Mouse (Mus musculus) right cerebral cortex, postnatal 10 days (tissue): Measurements from ENCODE around the gene Sh2d3c.

ENCODE experiments used
- DNase-seq, 2 experiments: peaks; one replicate each; pipeline ENCODE4 v3.0.0; 2021; ENCODE audit warnings: low spot score in 2 of 2

Sh2d3c gene

GRCm38 (mm10) chr2:32699680-32700079, 21.2 kb upstream of the Sh2d3c start:
- no peak for DNase-seq

- no peak for DNase-seq
These were observed 19.7 kb upstream of the Sh2d3c start for GRCm38 (mm10) chr2:32700966-32701743.

DNA sequence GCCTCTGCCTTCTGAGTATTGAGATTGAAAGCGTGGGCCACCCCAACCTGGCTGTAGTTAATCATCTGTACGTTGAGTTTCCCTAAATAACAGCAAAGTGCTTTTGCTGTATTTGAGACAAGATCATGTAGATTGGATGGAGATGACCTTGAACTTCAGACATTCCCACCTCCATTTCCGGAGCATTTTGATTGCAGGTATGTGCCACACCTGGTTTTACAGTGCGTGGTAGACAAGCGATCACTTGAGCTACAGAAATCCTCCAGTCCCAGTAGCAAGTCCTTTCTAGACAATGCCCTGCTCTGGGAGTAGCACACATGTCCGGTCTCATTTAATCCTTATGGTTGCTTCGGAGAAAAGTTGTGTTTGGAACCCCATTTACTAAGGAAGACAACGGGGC, 17.8 kb upstream of the Sh2d3c start:
- no peak for DNase-seq

- DNase-seq = no peak
These were observed 16.8 kb upstream of the Sh2d3c start, which contains the start of gene Fpgs for GRCm38 (mm10) chr2:32704021-32704421. Fpgs (minus strand) TSS chr2:32704145.

DNA sequence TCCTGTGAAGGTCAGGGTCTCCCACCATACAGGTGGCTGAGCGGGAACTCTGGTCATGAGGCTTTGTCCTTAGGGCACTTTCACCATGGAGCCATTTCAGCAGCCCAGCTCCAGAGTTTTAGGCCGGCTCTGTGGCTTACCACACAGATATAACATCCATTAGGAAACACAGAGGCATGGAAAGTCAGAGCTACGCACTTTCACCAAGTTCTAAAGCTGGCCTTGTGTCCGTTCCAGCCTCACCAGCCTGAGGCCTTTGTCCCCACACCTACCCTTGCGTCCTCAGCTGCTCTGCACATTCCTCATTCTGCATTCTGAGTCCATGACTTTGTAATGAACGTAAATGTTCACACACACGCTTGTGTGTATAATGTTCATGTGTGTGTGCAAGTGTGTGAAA, 15.8 kb upstream of the Sh2d3c start:
- no peak for DNase-seq

DNA sequence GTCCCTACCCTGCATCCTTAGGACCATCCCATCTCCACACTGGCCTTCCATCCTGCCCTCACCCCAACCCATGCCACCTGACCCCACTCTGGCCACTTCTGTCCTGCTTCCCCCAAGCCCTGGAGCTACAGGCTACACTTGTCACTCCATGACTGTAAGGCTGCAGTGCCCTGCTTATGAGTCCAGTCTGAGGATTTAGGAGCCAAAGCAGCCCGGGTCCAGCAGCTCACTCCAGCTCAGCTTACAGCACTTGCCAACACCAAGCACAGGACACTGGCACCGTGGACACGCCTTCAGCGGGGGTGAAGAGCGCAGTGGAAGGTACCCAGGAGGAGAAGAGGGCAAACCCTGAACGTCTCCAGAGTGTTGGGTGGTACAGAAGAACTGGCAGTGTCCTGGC, 13.9 kb upstream of the Sh2d3c start:
- no peak for DNase-seq

DNA sequence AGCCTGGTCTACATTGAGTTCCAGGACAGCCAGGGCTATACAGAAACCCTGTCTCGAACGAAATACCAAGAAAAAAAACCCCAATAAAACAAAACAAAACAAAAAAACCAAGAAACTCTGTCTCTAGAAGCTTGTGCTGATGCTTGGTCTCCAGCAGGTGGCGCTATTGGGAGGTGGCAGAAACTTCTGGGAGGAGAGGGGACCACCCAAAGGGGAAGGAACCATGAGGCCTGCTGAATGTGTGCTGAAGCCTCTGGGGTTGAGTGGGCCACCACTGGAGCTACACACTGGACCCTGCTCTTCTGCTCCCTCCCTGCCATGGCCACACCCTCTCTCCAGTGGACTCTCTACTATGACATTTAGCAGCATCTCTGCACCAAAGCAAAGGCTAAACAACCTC, 12.2 kb upstream of the Sh2d3c start:
- DNase-seq = peak in 1 of 2 experiments; percentile 67

DNA sequence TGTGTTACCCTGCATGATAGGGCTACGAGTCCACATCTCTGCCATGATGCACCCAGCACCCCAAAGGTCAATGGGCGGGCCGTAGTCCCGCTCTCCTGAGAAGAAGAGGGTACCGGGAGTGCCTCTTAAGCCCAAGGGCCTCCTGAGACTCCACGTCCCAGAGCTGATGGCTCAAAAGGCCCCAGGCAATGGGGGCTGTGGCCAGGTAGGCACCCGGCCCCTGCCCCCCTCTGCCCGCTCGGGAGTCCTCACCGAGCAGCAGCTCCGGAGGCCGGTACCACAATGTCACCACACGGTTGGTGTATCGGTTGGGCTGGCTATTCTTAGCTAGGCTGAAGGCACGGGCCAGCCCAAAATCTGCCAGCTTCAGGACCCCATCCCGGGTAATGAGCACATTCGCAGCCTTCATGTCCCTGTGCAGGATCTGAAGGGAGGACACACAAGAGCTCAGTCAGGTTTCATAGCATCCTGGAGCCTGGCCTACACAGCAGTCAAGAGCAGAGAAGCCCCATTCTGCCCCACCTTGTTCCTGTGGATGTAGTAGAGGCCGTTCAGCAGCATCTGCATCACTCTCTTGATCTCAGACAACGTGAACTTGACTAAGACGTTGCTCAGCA, 11.2 kb upstream of the Sh2d3c start:
- no peak for DNase-seq

DNA sequence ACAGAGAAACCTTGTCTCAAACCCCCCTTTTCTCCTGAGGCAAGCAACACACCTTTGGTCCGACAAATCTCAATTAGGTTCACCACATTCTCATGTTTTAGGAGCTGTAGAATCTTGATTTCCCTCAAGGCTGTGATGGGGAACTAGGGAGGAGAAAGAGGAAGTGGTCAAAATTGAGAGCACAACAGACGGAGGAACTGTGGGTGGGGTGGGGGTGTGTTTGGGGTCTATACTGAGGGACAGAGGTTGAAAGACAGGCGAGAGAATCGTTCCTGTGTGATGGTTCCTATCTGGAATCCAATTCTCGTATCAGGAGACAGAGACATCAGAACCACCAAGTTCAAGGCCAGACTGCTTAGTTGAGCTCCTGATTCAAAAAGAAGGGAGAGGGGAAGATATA, 10.4 kb upstream of the Sh2d3c start:
- DNase-seq = no peak

DNA sequence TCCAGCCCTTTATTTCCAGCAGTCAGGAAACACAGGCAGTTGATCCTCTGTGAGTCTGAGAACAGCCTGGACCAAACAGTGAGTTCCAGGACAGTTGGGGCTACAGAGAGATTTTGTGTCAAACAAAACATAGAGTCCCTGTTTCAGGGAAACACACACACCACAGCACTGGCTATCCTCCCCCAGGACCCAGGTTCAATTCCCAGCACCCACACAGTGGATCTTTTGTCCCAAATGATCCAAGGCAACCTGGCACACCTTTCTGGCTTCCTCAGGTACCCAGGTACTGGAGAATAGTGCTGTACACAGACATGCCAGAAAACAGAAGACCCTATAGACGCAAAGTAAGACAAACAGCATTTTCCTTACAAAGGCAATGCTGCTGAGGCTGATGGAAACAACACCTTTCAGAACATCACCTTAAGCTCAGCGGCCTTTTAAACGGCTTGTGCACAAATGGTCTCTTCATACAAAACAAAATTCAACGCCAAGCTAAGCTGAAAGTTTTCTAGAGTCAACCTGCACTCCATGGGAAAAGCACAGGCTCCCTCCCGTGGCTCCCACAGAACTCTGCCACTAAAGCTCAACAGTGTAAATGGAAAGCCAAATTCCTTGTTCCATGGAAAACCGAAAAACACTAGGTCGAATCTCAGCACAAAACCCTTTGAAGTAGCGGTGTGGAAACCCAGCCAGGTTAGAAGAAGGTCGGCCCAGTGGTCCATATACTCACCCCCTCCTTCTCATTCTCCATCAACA, 9.4 kb upstream of the Sh2d3c start:
- DNase-seq = no peak

DNA sequence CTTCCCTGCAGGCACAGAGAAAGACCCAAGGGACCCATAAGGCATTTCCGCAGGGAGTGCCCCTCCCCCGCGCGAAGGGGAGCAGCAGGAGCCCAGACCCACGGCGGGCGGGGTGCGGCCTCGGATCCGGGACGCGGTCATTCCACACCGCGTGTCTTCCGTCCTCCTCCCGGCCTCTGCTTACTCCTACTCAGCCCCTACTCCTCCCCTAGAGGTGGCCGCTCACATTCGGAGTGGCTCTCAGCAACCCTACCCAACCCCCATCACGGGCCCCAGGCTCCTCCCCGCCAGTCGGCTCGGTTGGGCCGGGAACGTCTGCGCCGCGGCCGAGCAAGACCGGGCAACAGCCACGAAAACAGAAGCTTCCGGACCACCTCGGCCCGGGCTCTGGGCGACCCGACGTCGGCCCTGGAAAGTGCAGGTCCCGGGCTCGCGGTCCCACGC, 8.7 kb upstream of the Sh2d3c start:
- peak; percentile 68 to 76 for DNase-seq

DNA sequence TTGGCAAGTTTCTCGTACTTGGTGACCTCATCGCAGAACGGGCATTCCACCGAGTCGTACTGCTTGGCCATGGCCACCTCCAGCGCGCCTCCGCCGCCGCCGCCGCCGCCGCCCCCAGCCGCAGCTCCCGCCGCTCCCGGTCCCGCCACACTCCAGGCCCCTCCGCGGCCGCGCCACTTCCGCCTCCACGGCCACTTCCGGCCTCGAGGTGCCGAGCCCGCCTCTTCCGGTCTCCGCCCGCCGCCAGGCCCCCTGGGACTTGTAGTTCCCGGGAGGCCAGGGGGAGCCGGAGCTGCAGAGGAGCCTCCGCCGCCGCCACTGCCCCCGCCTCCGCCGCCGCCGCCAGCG, 8.3 kb upstream of the Sh2d3c start:
- DNase-seq = peak; percentile 94 to 95

GRCm38 (mm10) chr2:32712934-32713817, 7.7 kb upstream of the Sh2d3c start, which contains the start of gene Cdk9:
Cdk9 (minus strand) TSS chr2:32713076.
- DNase-seq = peak; percentile 93

GRCm38 (mm10) chr2:32714117-32714986, 6.5 kb upstream of the Sh2d3c start:
- peak in 1 of 2 experiments; percentile 55 for DNase-seq

GRCm38 (mm10) chr2:32714987-32715425, 5.8 kb upstream of the Sh2d3c start:
- no peak for DNase-seq

GRCm38 (mm10) chr2:32718761-32719160, 2.1 kb upstream of the Sh2d3c start:
- DNase-seq = peak; percentile 79 to 82

DNA sequence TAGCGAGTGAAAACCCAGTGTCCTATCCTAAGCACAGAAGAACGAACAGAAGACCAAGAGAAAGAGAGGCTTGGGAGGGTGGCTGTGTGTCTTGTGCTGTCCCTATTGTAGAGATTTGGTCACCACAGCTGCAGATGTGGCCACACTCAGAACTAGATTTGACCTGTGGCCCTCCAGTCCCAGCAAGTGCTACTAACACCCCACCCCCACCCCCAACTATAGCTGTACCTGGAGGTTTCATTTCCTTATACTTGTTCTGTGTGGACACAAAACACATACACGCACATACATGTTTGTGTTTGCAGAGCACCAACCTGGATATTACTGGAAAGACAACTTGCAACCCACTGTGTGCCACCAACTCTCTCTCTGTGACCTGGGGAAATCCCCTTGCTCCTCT, 802 bp upstream of the Sh2d3c start:
- DNase-seq = no peak

- DNase-seq = no peak
These were observed 1.2 kb downstream of the Sh2d3c start for GRCm38 (mm10) chr2:32722046-32722445.

DNA sequence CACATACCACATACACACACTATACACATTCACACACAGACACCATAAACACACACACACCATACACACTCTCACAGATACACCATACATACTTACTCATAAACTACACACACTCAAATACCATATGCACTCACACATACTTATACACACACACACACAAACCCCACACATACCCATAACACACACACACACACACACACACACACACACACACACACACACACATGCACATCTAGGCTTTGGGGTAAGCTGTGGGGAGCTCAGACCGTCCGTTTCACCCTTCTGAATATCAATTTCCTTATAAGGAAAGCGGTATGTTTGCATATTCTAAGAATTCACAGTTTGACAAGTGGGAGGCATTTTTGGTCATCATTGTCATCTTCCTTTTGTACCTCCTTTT, 1.7 kb downstream of the Sh2d3c start:
- DNase-seq = no peak

DNA sequence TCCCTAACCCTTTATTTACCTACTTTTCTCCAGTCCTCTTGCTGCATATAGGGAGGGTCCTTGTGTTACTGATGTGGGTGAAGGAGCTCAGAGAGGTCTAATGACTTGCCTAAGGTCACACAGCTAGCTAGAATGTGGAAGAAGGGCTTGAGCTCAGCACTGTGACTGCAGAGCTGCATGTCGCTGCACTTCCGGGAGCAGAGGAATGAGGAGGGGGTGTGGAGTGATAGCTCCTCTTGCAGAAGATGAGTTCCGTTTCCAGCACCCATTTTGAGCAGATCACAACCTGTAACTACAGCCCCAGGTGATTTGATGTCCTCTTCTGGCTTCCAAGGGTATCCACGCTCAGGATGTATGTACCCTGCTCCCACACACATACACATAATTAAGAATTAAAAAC, 3.3 kb downstream of the Sh2d3c start:
- DNase-seq = no peak
